Mouse (Mus musculus) liver, embryonic 14.5 days (tissue): Measurements from ENCODE around the gene Nelfcd.

Experiments used
- CTCF ChIP-seq: IDR thresholded peaks from 2 replicates; pipeline ENCODE4 v1.5.1; 2016; ENCODE audit warnings: antibody characterized with exemption, low read depth, control low read depth
- EP300 ChIP-seq: IDR thresholded peaks from 2 replicates; pipeline ENCODE4 v1.6.1; 2016; ENCODE audit warnings: antibody characterized with exemption, low read depth

DNA sequence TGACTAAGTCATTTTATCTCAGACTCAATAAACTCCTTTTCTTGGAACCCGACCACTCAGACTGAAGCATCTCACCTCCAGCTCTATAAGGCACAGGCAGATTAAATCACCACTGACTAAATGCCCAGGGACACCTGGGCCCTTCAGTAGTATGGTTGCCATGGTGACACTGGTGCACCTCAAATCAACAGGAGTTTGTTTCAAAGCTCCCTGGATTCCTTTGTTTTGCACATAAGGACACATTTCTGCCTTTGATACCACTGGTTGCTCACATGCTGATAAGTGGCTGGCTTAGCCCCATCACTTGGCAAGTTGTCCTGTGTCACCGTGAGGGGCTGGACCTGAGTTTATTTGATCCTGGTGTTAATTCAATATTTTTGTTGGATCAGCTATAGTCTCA lies 43.8 kb downstream of the Nelfcd start:
- no peak for TF ChIP-seq CTCF
- no peak for TF ChIP-seq EP300
